Mouse (Mus musculus): ENCODE data around the gene Ednra.

DNA sequence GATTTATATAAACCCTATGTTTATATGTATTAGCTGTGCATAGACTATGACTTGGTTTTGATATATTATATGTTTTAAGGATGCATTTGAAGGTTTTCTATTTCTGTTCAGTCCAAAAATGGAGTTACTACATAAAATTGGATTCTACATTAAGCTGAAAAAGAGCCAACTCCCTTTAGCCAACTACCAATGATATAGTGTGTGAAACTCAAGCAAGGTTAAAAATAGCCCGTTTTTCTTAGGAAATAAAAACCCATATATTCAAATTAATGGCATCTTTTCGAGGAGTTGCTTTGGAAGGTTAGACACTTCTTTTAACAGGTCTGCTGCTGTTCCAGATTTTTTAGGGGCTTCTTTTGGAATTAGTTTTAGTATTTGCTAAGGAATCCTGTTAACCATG lies 91.1 kb downstream of the Ednra start:
- TF ChIP-seq POLR2A (IDR thresholded peaks at IDR 0.05; ENCODE audit: borderline replicate concordance, extremely low read depth, low read depth, low read length) (no peak), CTCF (IDR thresholded peaks at IDR 0.05; ENCODE audit: insufficient read depth, low read length) (no peak)

Data from lung, adult 2 months (tissue).